Mouse (Mus musculus): ENCODE measurements around the gene Cdc5l. TPM values are rescaled to one million over a fixed set of nuclear protein-coding genes. Genes with fewer than 3 reads are reported as not detected.
"Not testable (repeated sequence)": the region's sequence is repeated elsewhere in the genome, so short reads cannot be mapped to it uniquely, and the experiment has no call there.

Gene Cdc5l
- polyA plus RNA-seq, 1 experiment from 2014 or later, result 65.7 TPM

DNA sequence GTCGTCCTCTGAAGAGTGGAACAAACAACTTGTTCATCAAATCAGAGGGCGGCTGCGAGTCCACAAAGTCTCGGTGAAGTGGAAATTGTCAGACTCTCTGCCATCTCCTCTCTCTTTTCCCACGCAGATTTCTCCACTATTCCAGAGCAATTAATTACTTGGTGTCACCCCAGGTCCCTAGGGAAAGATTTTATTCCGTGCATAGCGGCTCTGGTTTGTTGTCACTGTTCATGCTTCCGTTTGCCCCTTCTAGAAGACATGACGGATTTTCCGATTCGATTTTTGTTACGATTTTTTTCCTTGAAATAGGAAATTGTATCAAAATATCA is 689 bp upstream of the Cdc5l start:
- WGBS, result 7% methylated on average over 12 of the region's 12 CpGs
- Histone ChIP-seq H3K27ac (replicated peaks) (peak overlapping the region; percentile 95), H3K27me3 (no peaks in the 10 kb centered on the region)

DNA sequence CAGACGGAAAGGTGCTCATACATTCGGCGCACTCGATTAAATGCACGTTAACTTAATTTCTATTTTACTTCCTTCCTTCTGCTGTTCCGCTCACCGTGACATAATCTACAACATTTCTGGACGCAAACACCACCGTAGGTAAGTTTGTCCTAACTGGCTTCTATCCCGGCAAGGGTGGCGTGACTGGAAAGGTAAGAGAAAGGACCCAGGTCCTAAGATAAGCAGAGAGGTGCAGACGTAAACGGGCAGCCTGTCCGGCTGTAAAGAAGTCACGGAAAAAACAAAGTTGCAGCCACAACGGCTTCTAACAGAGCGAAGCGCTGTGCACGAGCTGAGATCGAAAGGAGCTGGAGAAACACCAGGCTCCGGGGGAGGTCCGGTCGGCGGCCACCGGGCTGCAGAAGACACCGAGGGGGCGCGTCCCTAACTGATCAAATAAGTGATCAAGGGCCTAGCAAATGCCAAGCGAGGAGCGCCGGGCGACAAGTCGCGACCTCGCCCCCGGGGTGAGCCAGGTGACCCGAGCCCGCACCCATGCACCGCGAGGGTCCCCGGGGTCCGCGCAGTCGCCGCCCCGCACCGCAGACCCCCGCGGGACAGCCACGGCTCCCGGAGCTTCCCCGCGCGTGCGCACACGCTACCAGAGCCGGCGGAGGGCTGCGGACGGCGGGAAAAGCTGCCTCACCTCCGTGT is 685 bp downstream of the Cdc5l start:
- Histone ChIP-seq H3K4me1 (peaks cover 21% of the 10 kb centered on the region), H3K4me2 (replicated peaks) (peak overlapping the region; percentile 68), H3K36me3 (peaks cover 14% of the 10 kb centered on the region), H3K4me3 (replicated peaks) (peak overlapping the region; percentile 65), H3K9me3 (replicated peaks) (no peaks in the 10 kb centered on the region), H3K9ac (peak overlapping the region; percentile 83), H3K27ac (replicated peaks) (peak overlapping the region; percentile 95), H3K27me3 (no peaks in the 10 kb centered on the region)
- under 1% methylated on average over 62 of the region's 62 CpGs for WGBS
- ATAC-seq (ENCODE audit: insufficient number of reproducible peaks, low FRiP score, low TSS enrichment, low read depth), result peak; percentile 65

More for the DNA sequence above, 689 bp upstream of the Cdc5l start:
- peak overlapping the region; percentile 68 for H3K4me2 ChIP-seq (replicated peaks)
- H3K4me3 ChIP-seq (replicated peaks), result peak overlapping the region; percentile 65
- no peaks in the 10 kb centered on the region for H3K9me3 ChIP-seq (replicated peaks)
- no peak for ATAC-seq (ENCODE audit: insufficient number of reproducible peaks, low FRiP score, low TSS enrichment, low read depth)
- peaks cover 20% of the 10 kb centered on the region for H3K36me3 ChIP-seq
- peak overlapping the region; percentile 83 for H3K9ac ChIP-seq
- peaks cover 21% of the 10 kb centered on the region for H3K4me1 ChIP-seq

DNA sequence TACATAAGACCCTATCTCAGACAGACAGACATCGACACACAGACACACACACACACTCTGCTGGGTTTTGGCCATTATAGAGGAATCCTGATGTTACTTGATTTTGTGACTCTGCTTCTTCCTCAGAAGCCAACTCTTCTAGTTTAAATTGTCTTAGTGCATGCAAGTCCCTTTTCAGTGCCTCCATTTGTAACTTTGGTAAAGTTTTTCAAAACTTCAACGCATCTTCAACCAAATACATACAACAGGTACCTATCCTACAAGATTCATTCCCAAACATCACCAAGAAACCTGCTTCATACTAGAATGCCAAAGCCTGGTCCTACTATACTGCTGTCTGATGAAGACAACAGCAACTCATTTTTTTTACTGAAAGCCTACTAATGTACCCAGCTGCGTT is 1.5 kb downstream of the Cdc5l start:
- ATAC-seq (ENCODE audit: insufficient number of reproducible peaks, low FRiP score, low TSS enrichment, low read depth), result no peak
- peaks cover 21% of the 10 kb centered on the region for H3K4me1 ChIP-seq
- H3K27ac ChIP-seq (replicated peaks), result no peak overlapping the region
- H3K36me3 ChIP-seq, result peaks cover 18% of the 10 kb centered on the region
- H3K9ac ChIP-seq, result peak overlapping the region; percentile 83; the same call in 1 of the 2 replicates
- peak overlapping the region; percentile 65 for H3K4me3 ChIP-seq (replicated peaks)
- H3K9me3 ChIP-seq (replicated peaks), result no peaks in the 10 kb centered on the region
- WGBS, result 66% methylated on average over 3 of the region's 3 CpGs
- H3K27me3 ChIP-seq, result no peaks in the 10 kb centered on the region
- peak overlapping the region; percentile 68 for H3K4me2 ChIP-seq (replicated peaks)

DNA sequence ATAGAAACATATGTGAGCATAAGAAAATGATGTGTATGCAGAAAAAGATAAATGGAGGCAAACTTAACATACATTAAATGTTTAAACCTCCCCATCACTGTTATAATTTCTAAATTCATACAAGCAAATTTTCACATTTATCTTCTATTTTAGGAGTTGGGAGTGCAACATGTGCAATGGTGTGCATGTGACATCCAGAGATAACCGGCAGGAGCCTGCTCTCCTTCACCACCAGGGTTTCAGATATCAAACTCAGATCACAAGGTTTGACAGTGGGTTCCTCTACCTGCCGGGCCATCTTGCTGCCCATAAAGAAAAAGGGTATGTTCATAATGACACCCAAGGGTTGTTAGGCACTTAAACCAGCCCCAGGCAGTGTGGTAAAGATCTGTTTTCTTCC is 16.1 kb downstream of the Cdc5l start:
- H3K9me3 ChIP-seq (replicated peaks), result no peaks in the 10 kb centered on the region
- WGBS, result 69% methylated on average over 2 of the region's 2 CpGs
- no peaks in the 10 kb centered on the region for H3K4me1 ChIP-seq
- no peaks in the 10 kb centered on the region for H3K27me3 ChIP-seq
- H3K4me2 ChIP-seq (replicated peaks), result no peak overlapping the region
- no peak for ATAC-seq (ENCODE audit: insufficient number of reproducible peaks, low FRiP score, low TSS enrichment, low read depth)
- H3K4me3 ChIP-seq (replicated peaks), result no peak overlapping the region
- no peak overlapping the region for H3K9ac ChIP-seq
- peaks cover 68% of the 10 kb centered on the region for H3K36me3 ChIP-seq
- no peak overlapping the region for H3K27ac ChIP-seq (replicated peaks)

DNA sequence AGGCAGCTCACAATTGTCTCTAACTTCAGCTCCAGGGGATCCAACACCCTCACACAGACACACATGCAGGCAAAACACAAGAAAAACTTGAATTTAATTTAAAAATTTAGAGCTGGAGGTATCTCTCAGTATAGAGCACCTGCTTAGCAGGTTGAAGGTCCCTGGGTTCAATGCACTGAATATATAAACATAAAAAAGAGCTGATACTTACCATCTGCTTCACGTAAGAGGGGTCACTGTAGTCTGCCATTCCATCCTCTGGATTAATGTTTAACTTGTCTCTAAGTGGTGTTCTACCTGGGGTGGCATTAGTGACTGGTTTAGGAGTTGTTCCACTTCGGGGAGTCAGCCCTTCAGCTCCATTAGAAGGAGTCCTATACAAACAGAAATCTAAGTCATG is 21.9 kb downstream of the Cdc5l start:
- H3K27ac ChIP-seq (replicated peaks); H3K4me1 ChIP-seq; H3K4me2 ChIP-seq (replicated peaks); H3K9me3 ChIP-seq (replicated peaks); H3K4me3 ChIP-seq (replicated peaks); ATAC-seq (ENCODE audit: insufficient number of reproducible peaks, low FRiP score, low TSS enrichment, low read depth); H3K27me3 ChIP-seq; H3K9ac ChIP-seq: not testable (repeated sequence)
- 84% methylated on average over 2 of the region's 2 CpGs for WGBS
- peaks cover 78% of the 10 kb centered on the region for H3K36me3 ChIP-seq

DNA sequence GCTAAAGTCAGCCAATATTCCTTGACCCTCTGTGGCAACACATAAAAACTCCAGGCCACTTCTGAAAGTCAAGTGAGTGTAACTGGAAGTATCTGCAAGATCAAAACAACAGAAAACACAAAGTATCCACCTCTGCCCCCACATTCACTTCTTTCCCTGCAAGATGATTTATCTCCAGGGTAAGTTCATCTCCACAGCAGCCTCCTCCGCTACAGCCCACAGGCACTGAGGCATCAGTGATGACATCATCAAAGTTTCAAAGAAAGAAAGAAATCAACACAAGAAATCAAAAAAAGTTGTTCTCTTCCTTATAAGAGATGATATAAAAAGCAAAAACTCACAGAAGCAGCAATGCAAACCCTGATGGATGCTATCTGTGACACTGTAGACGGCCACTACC is 24.8 kb downstream of the Cdc5l start:
- H3K27me3 ChIP-seq, result no peaks in the 10 kb centered on the region
- no peak overlapping the region for H3K4me2 ChIP-seq (replicated peaks)
- H3K9me3 ChIP-seq (replicated peaks), result no peaks in the 10 kb centered on the region
- no peak overlapping the region for H3K4me3 ChIP-seq (replicated peaks)
- H3K27ac ChIP-seq (replicated peaks), result no peak overlapping the region
- 92% methylated on average over 2 of the region's 2 CpGs for WGBS
- H3K4me1 ChIP-seq, result no peaks in the 10 kb centered on the region
- no peak for ATAC-seq (ENCODE audit: insufficient number of reproducible peaks, low FRiP score, low TSS enrichment, low read depth)
- H3K9ac ChIP-seq, result no peak overlapping the region
- peaks cover 72% of the 10 kb centered on the region for H3K36me3 ChIP-seq

DNA sequence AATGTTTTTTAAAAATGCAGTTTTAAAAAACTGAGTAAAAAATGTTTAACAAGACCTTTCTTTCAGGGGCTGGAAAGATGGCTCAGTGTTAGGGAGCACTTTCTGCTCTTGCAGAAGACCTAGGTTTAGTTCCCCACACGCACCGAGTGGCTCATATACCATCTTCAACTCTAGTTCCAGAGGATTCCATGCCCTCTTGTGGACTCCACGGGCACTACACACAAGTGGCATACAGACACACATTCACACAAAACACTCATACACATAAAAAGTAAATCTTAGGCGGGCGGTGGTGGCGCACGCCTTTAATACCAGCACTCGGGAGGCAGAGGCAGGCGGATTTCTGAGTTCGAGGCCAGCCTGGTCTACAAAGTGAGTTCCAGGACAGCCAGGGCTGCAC is 27.3 kb downstream of the Cdc5l start:
- Histone ChIP-seq H3K9ac (no peak overlapping the region), H3K4me2 (replicated peaks) (no peak overlapping the region), H3K36me3 (peaks cover 52% of the 10 kb centered on the region), H3K9me3 (replicated peaks) (no peaks in the 10 kb centered on the region), H3K4me1 (peaks cover 4% of the 10 kb centered on the region), H3K4me3 (replicated peaks) (no peak overlapping the region), H3K27ac (replicated peaks) (no peak overlapping the region), H3K27me3 (no peaks in the 10 kb centered on the region)
- no peak for ATAC-seq (ENCODE audit: insufficient number of reproducible peaks, low FRiP score, low TSS enrichment, low read depth)
- 95% methylated on average over 10 of the region's 10 CpGs for WGBS

DNA sequence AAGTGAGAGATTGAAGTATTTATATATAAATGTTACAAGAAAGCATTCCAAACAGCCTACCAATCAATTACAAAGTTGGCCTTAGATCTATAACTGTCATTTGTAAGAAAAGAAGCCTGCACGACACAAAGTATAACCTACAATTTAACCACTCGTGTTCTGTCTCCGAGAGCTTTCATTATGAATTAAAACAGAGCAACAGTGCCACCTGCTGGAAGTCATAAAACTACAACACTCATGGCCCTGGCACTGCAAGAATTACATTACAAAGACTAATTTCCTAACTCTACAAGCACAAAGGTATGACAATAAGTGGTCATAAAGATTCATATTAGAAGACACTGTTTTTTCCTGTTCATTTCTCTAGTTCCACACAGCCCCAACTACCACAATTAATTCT is 30.3 kb downstream of the Cdc5l start:
- H3K27ac ChIP-seq (replicated peaks), result no peak overlapping the region
- H3K4me3 ChIP-seq (replicated peaks), result no peak overlapping the region
- WGBS, result 3% methylated on average over 3 of the region's 3 CpGs
- no peaks in the 10 kb centered on the region for H3K27me3 ChIP-seq
- H3K4me2 ChIP-seq (replicated peaks), result no peak overlapping the region
- no peak overlapping the region for H3K9ac ChIP-seq
- no peaks in the 10 kb centered on the region for H3K9me3 ChIP-seq (replicated peaks)
- ATAC-seq (ENCODE audit: insufficient number of reproducible peaks, low FRiP score, low TSS enrichment, low read depth), result no peak
- peaks cover 4% of the 10 kb centered on the region for H3K4me1 ChIP-seq
- H3K36me3 ChIP-seq, result peaks cover 38% of the 10 kb centered on the region

DNA sequence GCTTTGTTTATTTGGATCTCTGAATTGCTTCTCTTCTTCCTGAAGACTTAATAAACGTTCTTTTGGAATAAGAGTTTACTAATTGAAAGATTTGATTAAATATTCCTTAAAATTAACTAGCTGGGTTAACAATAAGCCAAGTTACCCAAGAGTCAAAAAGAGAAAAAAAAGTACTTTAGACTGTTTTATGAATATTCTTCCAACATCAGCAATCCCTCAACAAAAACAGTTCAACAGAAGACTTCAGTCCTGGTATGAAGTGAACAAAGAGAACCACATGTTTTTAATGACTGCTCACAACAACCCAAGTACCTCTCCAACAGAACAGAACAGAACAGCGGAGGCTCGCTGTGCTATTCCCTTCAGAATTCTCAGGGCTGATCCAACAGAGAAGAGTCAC is 30.9 kb downstream of the Cdc5l start:
- no peak overlapping the region for H3K4me3 ChIP-seq (replicated peaks)
- peaks cover 41% of the 10 kb centered on the region for H3K36me3 ChIP-seq
- no peak for ATAC-seq (ENCODE audit: insufficient number of reproducible peaks, low FRiP score, low TSS enrichment, low read depth)
- peak overlapping the region; percentile 51; the same call in 1 of the 2 replicates for H3K27ac ChIP-seq (replicated peaks)
- 50% methylated on average over 3 of the region's 3 CpGs for WGBS
- H3K9ac ChIP-seq, result no peak overlapping the region
- H3K27me3 ChIP-seq, result no peaks in the 10 kb centered on the region
- H3K4me1 ChIP-seq, result peaks cover 4% of the 10 kb centered on the region
- no peaks in the 10 kb centered on the region for H3K9me3 ChIP-seq (replicated peaks)
- H3K4me2 ChIP-seq (replicated peaks), result no peak overlapping the region

DNA sequence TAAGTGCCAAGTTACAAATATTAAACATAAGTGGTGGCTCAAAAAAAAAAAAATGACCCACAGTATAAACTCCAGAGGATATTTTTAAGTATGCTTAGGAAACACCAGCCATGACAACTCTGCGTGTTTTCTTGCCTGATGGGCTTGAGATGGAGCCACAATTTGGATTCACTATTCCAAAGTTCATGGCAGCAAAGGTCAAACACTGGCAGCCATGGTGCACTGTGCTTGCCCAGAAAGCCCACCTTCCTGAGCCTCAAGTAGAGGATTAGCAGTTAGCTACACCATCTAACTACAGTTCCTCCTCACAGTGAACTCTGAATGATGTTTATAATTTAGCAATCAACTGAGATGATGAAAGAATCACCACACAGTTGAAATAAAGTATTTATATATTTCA is 31.4 kb downstream of the Cdc5l start:
- H3K27ac ChIP-seq (replicated peaks), result no peak overlapping the region
- peaks cover 41% of the 10 kb centered on the region for H3K36me3 ChIP-seq
- 94% methylated on average over 1 of the region's 1 CpGs for WGBS

DNA sequence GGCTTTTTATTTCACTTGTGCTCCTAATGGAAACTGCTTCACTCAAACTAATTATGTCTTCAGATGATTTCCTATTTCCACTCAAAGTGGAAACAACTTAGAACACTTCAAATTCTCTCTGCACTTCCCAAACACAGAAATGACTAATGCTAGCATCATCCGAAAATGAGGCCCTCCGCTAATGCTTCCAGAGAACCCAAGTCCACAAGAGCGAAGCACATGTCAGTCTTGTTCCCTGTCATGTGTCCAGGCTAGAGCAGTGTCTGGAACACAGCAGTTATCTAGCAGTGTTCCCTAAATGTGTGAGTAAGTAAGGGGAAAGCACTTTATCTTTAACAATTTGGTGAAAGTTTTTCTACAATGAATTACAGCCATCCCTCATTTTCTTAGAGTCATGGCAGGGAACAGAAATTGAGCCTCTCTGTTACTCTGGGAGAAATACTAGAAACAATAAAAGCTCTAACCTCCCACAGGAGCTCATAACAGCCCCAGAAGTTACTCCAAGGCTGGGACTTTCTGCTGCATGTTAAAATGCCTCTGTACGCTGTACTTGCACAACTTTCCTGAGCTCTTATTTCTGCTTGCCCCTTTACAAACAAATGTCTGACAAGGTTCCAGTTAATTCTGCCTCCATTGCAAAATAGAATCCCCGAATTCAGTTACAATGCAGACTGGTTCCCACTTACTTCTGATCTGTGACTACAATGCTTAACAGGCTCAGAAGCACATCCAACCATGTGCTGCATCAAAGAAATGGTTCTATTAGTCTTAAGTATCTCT is 32.2 kb downstream of the Cdc5l start:
- peaks cover 4% of the 10 kb centered on the region for H3K4me1 ChIP-seq
- H3K9ac ChIP-seq, result no peak overlapping the region
- H3K36me3 ChIP-seq, result peaks cover 38% of the 10 kb centered on the region
- H3K4me2 ChIP-seq (replicated peaks), result no peak overlapping the region
- no peak overlapping the region for H3K4me3 ChIP-seq (replicated peaks)
- H3K9me3 ChIP-seq (replicated peaks), result no peaks in the 10 kb centered on the region
- H3K27ac ChIP-seq (replicated peaks), result no peak overlapping the region
- no peaks in the 10 kb centered on the region for H3K27me3 ChIP-seq
- no peak for ATAC-seq (ENCODE audit: insufficient number of reproducible peaks, low FRiP score, low TSS enrichment, low read depth)
- WGBS, result 87% methylated on average over 5 of the region's 5 CpGs

More for the DNA sequence above, 31.4 kb downstream of the Cdc5l start:
- Histone ChIP-seq H3K4me3 (replicated peaks) (no peak overlapping the region), H3K9ac (no peak overlapping the region), H3K4me2 (replicated peaks) (no peak overlapping the region), H3K27me3 (no peaks in the 10 kb centered on the region), H3K9me3 (replicated peaks) (no peaks in the 10 kb centered on the region), H3K4me1 (peaks cover 4% of the 10 kb centered on the region)
- no peak for ATAC-seq (ENCODE audit: insufficient number of reproducible peaks, low FRiP score, low TSS enrichment, low read depth)
